Mouse (Mus musculus) limb, embryonic 14.5 days (tissue): ENCODE measurements around the gene Slc25a14. TPM values are rescaled to one million over a fixed set of nuclear protein-coding genes. Genes with fewer than 3 reads are reported as not detected.

Source experiments
- ATAC-seq: fragments of 200-750 bp; cut with Nextera tagmentation; 2 replicates; pipeline ENCODE4 v1.8.0; 2017; ENCODE audit warnings: low read depth, moderate number of reproducible peaks, moderate TSS enrichment; ENCODE audit not compliant: low FRiP score
- DNase-seq: peaks from one replicate; pipeline ENCODE4 v3.0.0-alpha.2; 2015; ENCODE audit warnings: low spot score
- H3K27ac ChIP-seq: fragments of 300-500 bp; sonication (generic); replicated peaks from 2 replicates; pipeline ENCODE4 v1.5.1; 2014; ENCODE audit warnings: low read depth, mild to moderate bottlenecking, low read length, moderate library complexity, mixed read lengths
- H3K27me3 ChIP-seq: fragments of 300-500 bp; sonication (generic); 2 replicates; pipeline ENCODE4 v1.6.1; 2014; ENCODE audit warnings: low read length, mixed read lengths; ENCODE audit not compliant: control insufficient read depth, insufficient read depth
- H3K36me3 ChIP-seq: fragments of 300-500 bp; sonication (generic); 2 replicates; pipeline ENCODE4 v1.6.1; 2014; ENCODE audit warnings: mild to moderate bottlenecking, low read length, moderate library complexity, mixed read lengths; ENCODE audit not compliant: control insufficient read depth, insufficient read depth
- H3K4me1 ChIP-seq: fragments of 300-500 bp; sonication (generic); 2 replicates; pipeline ENCODE4 v1.6.1; 2014; ENCODE audit warnings: antibody characterized with exemption, low read length, mixed read lengths; ENCODE audit not compliant: control insufficient read depth, insufficient read depth
- H3K4me2 ChIP-seq: fragments of 300-500 bp; sonication (generic); replicated peaks from 2 replicates; pipeline ENCODE4 v1.6.1; 2014; ENCODE audit warnings: low read depth, mild to moderate bottlenecking, low read length, moderate library complexity; ENCODE audit not compliant: severe bottlenecking
- H3K4me3 ChIP-seq: fragments of 300-500 bp; sonication (generic); replicated peaks from 2 replicates; pipeline ENCODE4 v1.5.1; 2014; ENCODE audit warnings: low read length
- H3K9ac ChIP-seq: fragments of 300-500 bp; sonication (generic); 2 replicates; pipeline ENCODE4 v1.6.1; 2014; ENCODE audit warnings: mild to moderate bottlenecking, low read depth, low read length, moderate library complexity; ENCODE audit not compliant: severe bottlenecking
- H3K9me3 ChIP-seq: fragments of 300-500 bp; sonication (generic); 2 replicates; pipeline ENCODE4 v1.6.1; 2016; ENCODE audit warnings: low read length; ENCODE audit not compliant: control insufficient read depth
- POLR2A ChIP-seq: fragments of 200-500 bp; IDR thresholded peaks from 2 replicates; pipeline ENCODE4 v1.8.0; 2012; ENCODE audit warnings: inconsistent platforms, mild to moderate bottlenecking, moderate library complexity, borderline replicate concordance; ENCODE audit not compliant: insufficient read depth, insufficient read length; ENCODE audit errors: extremely low read depth
- WGBS: fragments of 180-500 bp; shearing (Covaris S2); extraction: QIAGEN DNeasy Blood & Tissue Kit; methylation state at CpG from one replicate; pipeline ENCODE4 v1.1.7; 2014; 5-methylcytosine and 5-hydroxymethylcytosine counted together
- microRNA-seq: library from miRNA; unstranded; fragments of <30 nt; microRNA quantifications from one replicate; pipeline ENCODE4, GENCODE M21; 2016
- polyA plus RNA-seq, 2 experiments: library from polyadenylated mRNA; depleted of rRNA in 1 of 2; stranded (reverse) in 1 of 2; unstranded in 1 of 2; fragments of >200 nt; fragmentation: Nextera tagmentation in 1 of 2; extraction: Ambion mirVana in 1 of 2; gene quantifications; 2 replicates each; pipeline versions ENCODE4 v1.2.1 to v1.2.3; 2012 to 2014

The Slc25a14 gene
- polyA plus RNA-seq, 2 experiments, result 12.1 to 12.6 TPM

- no peak for DNase-seq
- H3K27ac ChIP-seq, result no peak overlapping the region
- H3K36me3 ChIP-seq, result no peaks in the 10 kb centered on the region; the same call in 1 of the 2 replicates
- WGBS, result 13% methylated on average over 6 of the region's 6 CpGs
- TF ChIP-seq POLR2A, result no peak
- ATAC-seq, result peak; percentile 71; the same call in 1 of the 2 replicates
- no peaks in the 10 kb centered on the region for H3K9me3 ChIP-seq
- peak overlapping the region; percentile 49 for H3K4me2 ChIP-seq
- 0 out of 2 replicates have a peak overlapping the region, but pooled peaks have one; percentile 16 for H3K9ac ChIP-seq
- peak overlapping the region; percentile 56 for H3K4me3 ChIP-seq
- 0 out of 2 replicates have a peak, but pooled peaks cover 2% of the 10 kb centered on the region for H3K4me1 ChIP-seq
- no peaks in the 10 kb centered on the region for H3K27me3 ChIP-seq
Measured at GRCm38 (mm10) chrX:48694460-48694859, 71.2 kb downstream of the Slc25a14 start.

- H3K4me3 ChIP-seq, result peak within 1 kb of the TSS; percentile 56
- H3K9me3 ChIP-seq, result no peaks in the 10 kb centered on the region
- peak within 1 kb of the TSS; percentile 63 for H3K9ac ChIP-seq
- DNase-seq (peak; percentile 93), ATAC-seq (peak; percentile 98)
- WGBS, result 21% methylated on average over 34 of the region's 42 CpGs
- TF ChIP-seq POLR2A, result 0 out of 2 replicates have a peak, but pooled peaks have one; percentile 25
- H3K4me1 ChIP-seq, result 0 out of 2 replicates have a peak, but pooled peaks cover 2% of the 10 kb centered on the region
- H3K27me3 ChIP-seq, result no peaks in the 10 kb centered on the region
- H3K4me2 ChIP-seq, result peak within 1 kb of the TSS; percentile 49
- H3K36me3 ChIP-seq, result no peaks in the 10 kb centered on the region; the same call in 1 of the 2 replicates
- H3K27ac ChIP-seq, result no peak within 1 kb of the TSS
Measured at GRCm38 (mm10) chrX:48694864-48695371, 71.7 kb downstream of the Slc25a14 start, which contains the start of gene Rbmx2. Gene Rbmx2 (plus strand): TSS chrX:48695004.

GRCm38 (mm10) chrX:48709701-48710100 is 86.5 kb downstream of the Slc25a14 start:
- H3K27me3 ChIP-seq, result no peaks in the 10 kb centered on the region
- no peak overlapping the region for H3K4me3 ChIP-seq
- no peak for TF ChIP-seq POLR2A
- no peak for DNase-seq
- H3K9ac ChIP-seq, result no peak overlapping the region
- no peak for ATAC-seq
- 88% methylated on average over 10 of the region's 10 CpGs for WGBS
- H3K9me3 ChIP-seq, result no peaks in the 10 kb centered on the region
- H3K4me2 ChIP-seq, result no peak overlapping the region
- H3K27ac ChIP-seq, result no peak overlapping the region
- peaks cover 3% of the 10 kb centered on the region for H3K36me3 ChIP-seq
- H3K4me1 ChIP-seq, result no peaks in the 10 kb centered on the region

Small RNA genes within 50 kb of the gene (microRNA-seq; reads per million reads assigned to microRNA genes)
- not detected for gene Gm27828

Other genes starting within 250 kb of the Slc25a14 start
- gene Elf4, start 160.3 kb upstream of the Slc25a14 start, polyA plus RNA-seq (2012; rRNA removed), result 24.3 and 29.6 TPM in 2 replicates
- 11.1 and 12.0 TPM in 2 replicates for gene Elf4, start 160.3 kb upstream of the Slc25a14 start, polyA plus RNA-seq (2014; fragmentation: Nextera tagmentation; extraction: Ambion mirVana)
- 29.8 and 41.1 TPM in 2 replicates for gene Aifm1, start 109.8 kb upstream of the Slc25a14 start, polyA plus RNA-seq (2012; rRNA removed)
- gene Aifm1, start 109.8 kb upstream of the Slc25a14 start, polyA plus RNA-seq (2014; fragmentation: Nextera tagmentation; extraction: Ambion mirVana), result 54.9 and 57.3 TPM in 2 replicates
- gene Rab33a, start 104.1 kb upstream of the Slc25a14 start, polyA plus RNA-seq (2012; rRNA removed), result 4.8 TPM in 2 replicates
- gene Rab33a, start 104.1 kb upstream of the Slc25a14 start, polyA plus RNA-seq (2014; fragmentation: Nextera tagmentation; extraction: Ambion mirVana), result 4.1 and 4.2 TPM in 2 replicates
- 38.9 and 48.8 TPM in 2 replicates for gene Zfp280c, start 28.9 kb upstream of the Slc25a14 start, polyA plus RNA-seq (2012; rRNA removed)
- gene Zfp280c, start 28.9 kb upstream of the Slc25a14 start, polyA plus RNA-seq (2014; fragmentation: Nextera tagmentation; extraction: Ambion mirVana), result 13.3 and 16.8 TPM in 2 replicates
- not detected in 2 replicates for gene Gpr119, start 51.1 kb downstream of the Slc25a14 start, polyA plus RNA-seq (2012; rRNA removed)
- not detected in 2 replicates for gene Gpr119, start 51.1 kb downstream of the Slc25a14 start, polyA plus RNA-seq (2014; fragmentation: Nextera tagmentation; extraction: Ambion mirVana)
- 9.2 and 13.6 TPM in 2 replicates for gene Rbmx2, start 71.6 kb downstream of the Slc25a14 start, polyA plus RNA-seq (2012; rRNA removed)
- gene Rbmx2, start 71.6 kb downstream of the Slc25a14 start, polyA plus RNA-seq (2014; fragmentation: Nextera tagmentation; extraction: Ambion mirVana), result 22.0 and 25.7 TPM in 2 replicates